Mouse (Mus musculus) retina, embryonic 14.5 days (tissue): Measurements from ENCODE around the gene Anks1b.

Experiments used
- DNase-seq: peaks from one replicate; pipeline ENCODE4 v3.0.0-alpha.2; 2015; ENCODE audit warnings: low spot score

Anks1b gene

DNA sequence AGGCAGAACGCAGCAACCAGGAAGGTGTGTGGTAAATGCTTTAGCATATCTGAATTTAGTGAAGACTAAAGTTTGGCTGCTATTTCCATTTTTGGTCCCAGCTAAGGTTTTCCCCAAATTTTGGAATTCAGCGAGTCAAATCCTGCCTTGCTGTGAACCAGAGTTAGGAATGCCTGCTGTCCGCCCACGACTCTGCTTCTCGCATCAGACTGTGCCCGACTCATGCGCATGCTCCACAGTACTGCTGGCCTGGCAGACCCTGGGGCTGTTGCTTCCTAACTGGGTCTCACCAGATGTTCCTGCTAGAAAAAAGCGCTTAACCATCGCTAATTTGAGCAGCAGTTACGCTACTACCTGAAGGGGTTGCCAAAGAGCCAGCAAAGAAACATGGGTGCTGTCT lies 801.1 kb downstream of the Anks1b start:
- DNase-seq: no peak

DNA sequence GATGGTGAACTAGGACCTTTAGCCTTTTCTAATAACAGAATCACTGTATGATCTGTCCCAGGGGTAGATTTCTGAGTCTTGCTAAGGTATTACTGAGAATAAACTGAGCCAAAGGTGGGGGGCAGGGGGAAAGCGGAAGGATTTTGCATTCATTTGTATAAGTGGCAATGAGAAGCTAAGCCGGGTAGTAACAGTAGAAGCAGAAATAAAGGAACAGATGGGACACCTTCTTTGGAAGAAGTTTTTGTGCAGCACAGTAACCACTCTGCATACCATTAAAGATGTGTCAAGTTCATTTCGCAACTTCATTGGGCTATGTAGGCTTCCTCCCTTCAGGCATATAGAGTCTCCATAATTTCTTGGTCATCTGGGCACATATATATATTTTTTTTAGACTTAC lies 804.1 kb downstream of the Anks1b start:
- no peak for DNase-seq

DNA sequence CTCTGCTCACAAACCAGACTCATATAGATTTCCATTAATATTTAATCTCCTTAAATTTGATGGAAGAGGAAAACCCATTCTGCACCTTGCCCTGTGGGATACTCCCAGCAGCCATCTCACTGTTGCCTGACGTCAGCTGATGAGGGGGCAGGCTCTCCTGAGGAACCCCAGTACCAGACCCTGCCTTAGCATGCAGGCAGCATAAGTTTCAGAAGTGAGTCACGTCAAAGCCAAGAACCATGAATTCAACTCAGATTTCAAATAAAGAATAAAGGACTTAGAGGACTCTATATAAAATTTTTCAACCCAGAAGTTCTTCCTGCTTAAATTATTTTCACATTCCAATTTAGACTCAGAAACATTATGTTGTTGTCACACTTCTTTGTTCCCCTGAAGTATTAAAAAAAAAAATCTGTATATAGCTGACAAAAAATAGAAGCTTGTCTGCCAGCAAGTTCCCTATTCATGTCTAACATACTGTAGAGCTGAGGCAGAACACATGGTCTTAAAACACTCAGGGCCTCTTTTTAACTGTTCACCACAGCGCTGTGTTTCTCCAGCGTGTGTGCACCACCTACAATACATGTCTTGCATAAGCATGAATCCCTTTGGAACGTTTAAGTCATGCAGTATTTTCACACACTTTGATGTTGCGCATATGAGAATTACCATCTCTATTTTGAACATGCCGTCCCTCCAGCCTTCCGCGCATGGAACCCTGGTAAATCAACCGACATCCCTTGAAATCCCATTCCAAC lies 806.6 kb downstream of the Anks1b start:
- no peak for DNase-seq

DNA sequence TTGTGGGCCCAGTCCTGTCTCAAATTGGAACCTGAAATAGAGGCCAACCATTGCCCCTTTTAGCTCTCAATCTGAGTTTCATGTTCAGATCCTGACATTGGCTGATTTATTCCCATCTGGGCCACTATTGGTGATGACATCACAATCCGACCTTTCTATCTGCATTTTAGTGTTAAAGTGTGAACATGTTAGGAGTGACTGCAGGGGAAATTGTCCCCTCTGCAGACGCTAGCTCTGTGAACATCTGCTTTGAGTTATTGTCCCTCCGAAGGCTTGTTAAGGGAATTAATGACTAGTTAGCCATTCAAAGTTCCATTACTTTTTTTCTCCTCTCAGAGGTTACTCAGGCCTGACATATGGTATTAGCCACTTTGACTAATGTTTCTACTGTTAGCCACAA lies 810.5 kb downstream of the Anks1b start:
- DNase-seq: no peak

DNA sequence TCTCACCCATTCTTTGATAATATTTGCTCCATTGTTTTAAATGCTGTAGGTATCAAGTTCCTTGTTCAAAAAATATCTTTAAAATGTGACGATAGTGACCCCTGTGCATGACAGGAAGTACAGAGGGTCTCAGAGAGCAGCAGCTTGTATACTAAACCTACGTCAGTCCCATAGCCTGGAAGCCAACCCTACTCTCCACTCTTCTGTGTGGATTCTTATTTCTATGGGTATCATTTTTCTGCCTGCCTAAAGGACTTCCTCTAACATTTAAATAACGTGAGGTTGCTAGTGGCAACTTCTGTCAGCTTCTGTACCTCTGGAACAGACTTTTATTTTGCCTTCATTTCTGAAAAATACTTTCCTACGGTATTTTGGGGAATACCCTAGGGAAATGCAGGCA lies 812.1 kb downstream of the Anks1b start:
- no peak for DNase-seq

DNA sequence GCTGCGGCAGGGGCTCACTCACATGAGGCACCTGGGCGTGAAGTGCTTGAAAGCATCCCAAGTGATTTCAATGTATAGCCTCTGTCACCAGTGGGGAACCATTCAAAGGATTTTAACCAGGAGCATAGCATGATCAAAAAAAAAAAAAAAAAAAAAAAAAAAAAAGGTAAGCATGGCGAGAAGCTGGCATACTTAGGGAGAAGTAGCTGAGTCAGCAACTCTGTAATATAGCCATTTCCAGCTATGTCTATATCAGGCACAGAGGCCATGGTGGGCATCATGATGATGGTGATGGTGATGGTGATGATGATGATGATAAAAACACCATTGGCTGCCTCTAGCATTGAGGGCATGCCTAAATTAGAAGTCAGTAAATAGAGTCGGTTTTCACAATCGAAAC lies 814.8 kb downstream of the Anks1b start:
- no peak for DNase-seq

DNA sequence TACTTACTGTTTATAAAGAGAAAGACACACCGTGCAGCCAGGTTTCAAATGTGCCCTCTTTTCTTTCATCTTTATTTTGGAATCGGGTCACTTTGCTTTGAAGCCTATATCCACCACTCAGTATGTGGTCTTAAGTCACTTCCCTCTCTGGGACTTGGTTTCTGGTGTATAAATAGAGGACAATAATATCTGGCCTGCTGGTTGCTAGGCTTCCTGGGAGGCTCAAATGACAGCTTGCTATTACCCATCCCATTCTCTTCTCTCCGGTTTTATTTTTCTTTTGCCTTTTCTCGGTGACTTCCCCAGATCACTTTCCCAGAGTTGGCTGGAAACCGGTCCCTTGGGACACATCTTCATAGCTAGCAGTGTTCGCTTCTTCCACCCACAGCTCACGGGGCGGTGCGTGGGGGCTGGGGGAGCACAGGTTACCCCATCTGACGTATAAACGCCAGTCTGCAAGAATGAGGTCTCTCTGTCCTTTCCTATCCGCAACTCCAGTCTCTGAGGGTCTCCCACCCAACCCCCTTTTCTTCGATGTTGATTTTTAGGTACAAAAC lies 815.5 kb downstream of the Anks1b start:
- DNase-seq: no peak

DNA sequence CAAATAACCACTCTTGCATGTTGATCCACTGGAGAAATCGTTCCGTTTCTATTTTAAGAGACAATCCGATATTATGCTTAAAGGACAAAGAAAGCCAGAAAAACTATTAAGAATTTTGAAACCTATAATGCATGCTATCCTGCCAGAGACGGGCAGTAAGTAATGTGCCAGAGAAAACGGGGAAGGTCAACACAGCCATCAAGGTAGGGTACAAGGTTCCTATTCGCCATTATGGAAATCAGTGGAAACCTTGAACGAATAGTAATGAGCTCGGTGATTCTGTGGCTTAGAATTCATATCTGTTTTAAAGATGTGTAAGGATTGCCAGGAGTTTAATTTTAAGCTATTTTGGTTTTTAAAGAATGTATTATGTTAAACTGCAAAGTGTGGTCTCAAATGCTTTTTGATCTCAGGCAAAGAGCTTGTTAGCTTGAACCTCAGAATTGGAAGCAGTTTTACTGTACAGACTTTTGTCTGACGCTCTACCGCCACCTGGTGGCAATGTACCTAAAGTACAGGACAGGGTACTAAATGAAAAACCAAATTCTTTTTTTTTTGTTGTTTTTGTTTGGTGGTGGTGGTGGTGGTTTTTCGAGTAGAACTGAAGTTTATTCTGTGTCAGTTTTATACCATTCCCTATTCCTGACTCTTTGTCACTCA lies 816.7 kb downstream of the Anks1b start:
- peak; percentile 86 for DNase-seq

DNA sequence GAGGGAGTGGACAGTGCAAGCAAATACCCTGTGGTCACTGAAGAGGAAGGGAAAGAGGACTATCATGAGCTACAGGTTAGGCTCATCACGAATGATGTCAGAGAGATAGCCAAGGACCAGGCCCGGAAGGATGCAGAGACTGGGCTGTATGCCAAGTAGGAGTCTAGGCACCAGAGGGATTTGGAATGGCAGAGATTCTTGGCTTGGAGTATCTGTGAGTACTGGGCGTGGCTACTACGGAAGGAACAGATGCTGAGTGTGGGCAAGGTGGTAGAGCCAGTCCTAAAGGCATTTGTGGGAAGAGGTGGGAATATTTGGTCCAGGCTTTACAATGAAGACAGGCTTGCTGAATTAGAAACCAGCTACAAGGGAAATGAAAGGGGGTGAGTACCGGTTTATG lies 823.4 kb downstream of the Anks1b start:
- no peak for DNase-seq

DNA sequence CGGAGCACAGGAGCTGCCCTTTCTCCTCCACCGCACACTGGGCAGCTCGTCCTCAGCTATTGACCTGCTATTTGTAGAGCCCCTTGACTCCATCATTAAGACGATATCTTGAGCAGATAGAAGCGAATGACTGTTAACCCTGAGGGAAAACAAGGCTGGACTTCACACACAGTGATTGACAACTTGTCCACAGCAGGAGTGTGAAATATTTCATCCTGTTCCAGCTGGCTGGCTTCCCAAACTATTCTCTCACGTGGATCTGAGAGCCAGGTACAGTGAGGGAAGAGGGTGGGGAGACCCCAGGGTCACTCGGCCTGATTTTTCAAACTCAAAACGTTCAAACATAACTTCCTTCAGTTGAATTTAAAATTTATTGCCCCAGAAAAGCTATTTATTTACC lies 824.1 kb downstream of the Anks1b start:
- no peak for DNase-seq

DNA sequence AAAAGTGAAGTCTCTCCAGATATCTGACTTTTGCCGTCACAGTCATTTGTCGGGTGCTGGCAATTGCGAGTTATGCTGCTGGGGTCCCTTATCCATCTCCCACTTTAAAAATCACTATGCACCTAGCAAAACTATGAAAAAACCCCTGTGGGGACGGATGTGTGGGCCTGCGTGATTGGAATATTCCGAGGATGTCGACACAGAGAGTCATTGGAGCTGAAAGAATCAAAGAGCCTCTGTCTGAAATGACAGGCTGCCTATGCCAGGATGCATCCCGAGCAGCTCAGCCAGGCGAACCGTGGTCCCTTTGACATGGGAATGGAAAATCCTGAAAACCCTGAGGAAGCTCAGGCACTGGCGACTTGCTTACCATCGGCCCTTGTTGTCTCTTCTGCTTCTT lies 825.9 kb downstream of the Anks1b start:
- peak; percentile 14 for DNase-seq

DNA sequence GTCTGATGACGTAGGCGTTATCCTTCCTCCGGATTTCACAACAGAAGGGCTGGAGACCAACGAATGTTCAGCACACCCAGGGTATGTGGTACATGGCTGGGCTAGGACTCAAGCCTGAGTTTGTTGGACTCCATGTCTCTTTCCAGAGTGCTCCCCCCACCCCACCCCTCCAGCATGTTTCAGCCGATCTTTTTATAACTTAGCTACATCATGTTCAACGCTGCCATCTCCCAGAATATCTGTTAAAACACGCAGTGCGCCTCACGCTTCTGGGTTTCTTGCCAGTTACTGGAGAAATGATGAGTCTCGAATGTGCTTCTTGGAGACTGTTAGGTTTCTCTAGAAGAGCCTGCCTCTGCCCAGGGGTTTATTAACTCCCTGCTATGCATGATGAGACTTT lies 831.3 kb downstream of the Anks1b start:
- no peak for DNase-seq

DNA sequence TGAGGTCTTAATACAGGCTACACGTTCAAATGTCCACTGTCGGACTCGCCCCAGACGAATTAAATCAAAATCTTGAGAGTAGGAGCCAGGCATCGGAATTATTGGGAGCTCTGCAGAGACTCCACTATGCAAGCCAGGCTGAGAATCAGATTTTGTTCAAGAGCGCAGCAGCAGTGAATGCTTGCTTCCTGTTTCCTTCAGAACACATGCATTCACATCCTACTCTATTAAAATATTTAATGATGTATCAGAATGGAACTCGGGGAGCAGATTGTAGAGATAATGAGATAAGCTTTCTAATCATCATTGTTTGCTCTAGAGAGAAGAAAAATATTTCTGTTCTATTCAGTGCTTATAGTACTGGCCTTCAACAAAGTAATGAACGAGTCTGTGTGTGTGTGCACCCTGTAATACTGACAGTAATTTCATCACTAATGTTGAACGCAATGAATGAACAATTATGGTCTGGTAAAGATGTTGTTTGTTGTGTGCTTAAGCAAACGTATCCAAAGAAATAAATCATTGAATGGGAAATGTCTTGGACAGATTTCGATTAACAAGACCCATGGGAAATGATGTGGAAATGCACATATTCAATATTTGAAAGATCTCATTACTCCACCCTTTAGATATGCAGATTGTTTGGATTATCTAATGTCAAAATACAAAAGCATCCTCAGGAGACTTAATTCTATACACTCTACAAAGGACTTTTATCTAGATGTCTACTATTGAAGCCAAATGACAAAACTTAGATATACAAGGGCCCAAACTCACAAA lies 835.7 kb downstream of the Anks1b start:
- no peak for DNase-seq

DNA sequence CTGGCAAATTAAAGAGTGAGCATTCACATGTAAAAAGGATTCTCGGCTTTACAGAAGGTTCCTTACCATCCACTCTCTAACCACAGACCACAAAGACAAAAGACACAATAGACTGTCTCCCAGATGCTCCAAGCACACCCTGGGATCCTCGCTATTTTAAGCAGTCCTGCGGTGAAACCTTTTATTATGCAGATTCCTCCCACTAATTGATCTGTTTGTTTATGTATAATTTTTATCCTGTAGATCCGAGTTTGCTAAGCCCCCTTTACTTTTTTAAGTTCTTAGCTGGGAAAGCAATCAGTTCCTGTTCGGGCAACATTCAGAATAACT lies 836.3 kb downstream of the Anks1b start:
- no peak for DNase-seq

DNA sequence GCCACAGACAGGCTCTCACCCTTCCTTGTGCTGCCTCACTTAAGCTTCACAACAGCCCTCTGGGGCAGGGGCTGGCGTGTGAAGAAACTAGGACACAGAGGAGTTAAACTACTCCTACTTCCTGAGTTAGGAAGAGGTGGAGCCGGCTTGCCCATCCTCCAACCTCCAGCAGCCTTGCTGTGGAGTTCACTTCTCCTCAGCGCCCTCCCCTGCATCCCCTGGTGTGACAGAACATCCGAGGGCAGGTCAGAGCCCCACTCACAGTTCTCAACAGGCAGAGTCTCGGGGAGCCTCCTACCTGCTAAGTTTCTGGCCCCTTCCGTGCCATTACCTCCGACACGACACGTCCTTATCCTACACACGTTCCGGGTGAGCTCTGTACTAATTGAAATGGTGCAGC lies 844.7 kb downstream of the Anks1b start:
- DNase-seq: peak; percentile 25

DNA sequence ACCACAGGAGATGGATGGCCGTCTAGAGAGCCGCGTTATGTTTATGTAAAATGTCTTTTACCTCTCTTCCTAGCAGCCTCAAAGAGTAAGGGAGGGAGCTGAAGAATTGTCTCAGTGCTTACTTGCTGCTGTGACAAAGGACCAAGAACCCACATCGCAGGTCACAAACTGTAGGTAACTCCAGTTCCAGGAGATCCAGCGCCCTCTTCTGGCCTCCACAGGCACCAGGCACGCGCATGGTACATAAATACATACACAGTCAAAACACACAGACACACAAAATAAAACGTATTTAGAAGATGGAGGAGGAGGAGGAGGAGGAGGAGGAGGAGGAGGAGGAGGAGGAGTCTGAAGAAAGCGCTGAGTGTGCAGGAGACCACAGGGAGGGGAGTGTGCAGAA lies 845.4 kb downstream of the Anks1b start:
- DNase-seq: no peak

DNA sequence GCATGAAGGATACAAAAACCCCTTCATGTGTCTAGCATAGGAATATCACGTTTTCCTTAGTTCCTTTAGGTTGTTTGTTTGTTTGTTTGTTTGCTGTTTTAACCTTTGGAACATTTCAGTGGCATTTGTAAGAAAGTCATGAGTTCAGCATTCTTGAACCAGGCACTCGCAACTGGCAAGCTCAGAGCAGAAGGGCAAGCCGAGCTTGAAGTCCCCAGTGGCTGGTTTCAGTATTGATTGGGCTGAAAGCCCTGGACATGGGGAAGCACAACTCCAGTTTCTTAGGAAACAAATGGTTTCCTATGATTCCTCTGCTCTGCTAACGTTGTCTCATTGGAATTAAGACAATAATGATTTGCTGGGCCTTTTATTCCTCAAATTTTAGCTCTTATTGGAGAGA lies 846.7 kb downstream of the Anks1b start:
- peak; percentile 34 for DNase-seq

DNA sequence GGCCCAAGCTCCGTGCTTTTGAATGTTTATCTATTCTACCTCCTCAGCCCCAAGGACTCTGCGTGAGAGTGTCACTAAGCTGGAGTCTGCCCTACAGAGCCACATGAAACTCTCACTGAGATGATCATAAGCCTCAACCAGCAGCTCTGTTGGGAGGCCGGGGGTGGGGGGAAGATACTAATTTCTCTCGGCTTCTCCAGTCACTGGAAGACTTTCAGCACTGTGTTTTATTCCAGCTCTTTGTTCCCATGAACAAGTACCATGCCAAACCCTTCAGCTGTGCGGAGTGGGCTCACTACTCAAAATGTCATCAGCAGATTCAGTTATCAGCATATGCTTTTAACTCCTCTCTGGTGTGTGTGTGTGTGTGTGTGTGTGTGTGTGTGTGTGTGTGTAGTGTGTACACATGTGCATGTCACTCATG lies 849.8 kb downstream of the Anks1b start:
- DNase-seq: no peak

DNA sequence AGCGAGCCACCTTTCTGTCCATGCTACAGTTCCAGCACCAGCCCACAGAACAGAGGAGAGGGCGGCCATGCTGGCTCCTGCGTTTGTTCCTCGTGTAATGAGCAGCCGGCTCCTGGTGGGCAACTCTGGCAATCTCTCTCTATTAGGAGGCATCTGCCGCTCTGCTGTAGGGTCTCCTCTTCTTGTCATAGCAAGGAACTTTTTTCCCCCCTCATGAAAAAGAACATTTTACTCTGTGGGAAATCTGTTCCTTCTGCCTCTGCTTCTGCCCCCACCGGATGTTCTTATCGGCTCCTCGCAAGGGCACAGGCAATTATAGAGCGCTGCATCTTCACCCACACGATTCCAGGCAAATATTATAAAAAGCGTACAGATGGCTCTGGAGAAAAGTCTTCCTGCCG lies 850.6 kb downstream of the Anks1b start:
- DNase-seq: no peak

DNA sequence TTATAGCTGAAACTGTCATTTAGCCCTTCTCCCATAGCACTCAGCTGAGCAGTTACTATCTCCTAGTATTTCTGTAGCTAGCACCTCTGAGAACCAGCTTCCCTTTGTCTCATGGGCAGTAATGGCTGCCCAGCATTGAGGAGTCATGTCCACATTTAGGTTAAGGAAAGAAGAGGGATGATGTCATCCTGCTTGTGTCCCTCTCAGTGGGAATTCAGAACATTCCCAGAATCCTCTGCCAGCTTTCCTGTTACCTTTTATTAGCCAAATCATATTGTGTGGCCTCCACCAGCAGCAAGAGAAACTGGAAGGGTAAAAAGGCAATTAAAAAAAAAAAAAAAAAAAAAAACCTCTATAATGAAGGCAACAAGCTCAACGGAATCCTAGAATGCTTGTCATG lies 851.6 kb downstream of the Anks1b start:
- DNase-seq: no peak

DNA sequence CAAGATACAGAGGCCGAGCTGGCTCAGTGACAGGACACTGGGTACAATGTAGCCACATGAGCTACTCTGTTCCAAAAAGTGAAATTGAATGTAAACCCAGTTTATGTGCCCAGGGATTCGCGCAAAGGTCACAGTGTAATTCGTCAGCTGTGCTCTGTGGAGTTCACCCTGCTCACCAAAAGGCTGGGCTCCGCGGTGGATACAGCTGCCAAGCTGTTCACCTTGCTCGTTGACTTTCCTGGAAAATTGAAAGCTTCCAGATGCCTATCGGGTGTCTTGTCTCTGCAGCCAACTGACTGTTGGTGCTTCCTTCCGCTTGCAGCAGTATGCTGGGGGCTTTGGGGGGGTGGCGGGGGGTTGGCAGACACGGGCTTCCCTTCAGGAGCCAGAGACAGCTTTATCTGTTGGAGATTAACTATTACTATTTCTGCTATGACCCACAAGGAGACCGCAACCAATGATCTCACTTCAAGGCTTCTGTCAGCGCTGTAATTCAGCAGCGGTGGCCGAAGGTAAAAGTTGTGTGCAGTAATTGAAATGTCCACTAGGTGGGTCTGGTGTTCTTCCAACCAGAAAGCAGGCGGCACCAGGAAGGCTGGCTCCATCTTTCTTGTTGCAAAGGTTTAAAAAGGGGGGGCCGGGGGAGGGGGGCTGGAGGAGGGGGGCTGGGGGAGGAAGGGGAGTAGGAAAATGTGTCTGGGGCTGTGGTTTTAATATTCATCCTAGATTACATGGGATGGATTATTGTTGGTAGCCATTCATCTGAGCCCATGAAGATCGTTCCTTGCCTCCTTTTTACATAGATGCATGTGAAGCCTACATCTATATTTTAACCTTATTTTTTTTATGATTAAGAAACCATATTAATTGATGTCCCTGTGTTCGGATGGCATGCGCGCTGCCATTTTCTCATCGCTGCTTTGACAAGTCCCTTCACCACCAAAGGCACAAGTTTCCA lies 855.4 kb downstream of the Anks1b start:
- peak; percentile 95 for DNase-seq

DNA sequence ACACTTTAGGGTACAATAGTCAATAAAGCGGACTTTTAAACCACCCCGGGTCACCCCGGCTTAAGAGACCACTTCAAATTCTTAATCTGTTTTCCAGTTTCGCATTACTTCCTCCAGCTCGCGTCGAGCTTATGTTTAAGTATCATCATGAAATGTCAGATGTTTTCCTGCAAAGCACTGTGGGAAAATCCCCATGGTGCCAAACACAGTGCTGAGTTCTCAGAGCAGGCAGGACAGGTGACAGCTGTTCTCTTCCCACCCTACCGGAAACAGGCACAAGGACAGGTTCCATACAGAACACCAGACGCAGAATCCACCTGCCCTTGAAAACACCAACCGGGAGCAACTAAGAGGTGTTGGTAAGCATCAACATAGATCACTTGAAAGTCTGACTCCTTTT lies 856.2 kb downstream of the Anks1b start:
- peak; percentile 25 for DNase-seq
